Mouse (Mus musculus): ENCODE measurements around the gene Hmgn1. TPM values are rescaled to one million over a fixed set of nuclear protein-coding genes. Genes with fewer than 3 reads are reported as not detected.

The Hmgn1 gene
- 52.4 and 61.2 TPM in 2 replicates for polyA plus RNA-seq (2012; ENCODE audit: insufficient read depth, insufficient read length, missing spikeins)

DNA sequence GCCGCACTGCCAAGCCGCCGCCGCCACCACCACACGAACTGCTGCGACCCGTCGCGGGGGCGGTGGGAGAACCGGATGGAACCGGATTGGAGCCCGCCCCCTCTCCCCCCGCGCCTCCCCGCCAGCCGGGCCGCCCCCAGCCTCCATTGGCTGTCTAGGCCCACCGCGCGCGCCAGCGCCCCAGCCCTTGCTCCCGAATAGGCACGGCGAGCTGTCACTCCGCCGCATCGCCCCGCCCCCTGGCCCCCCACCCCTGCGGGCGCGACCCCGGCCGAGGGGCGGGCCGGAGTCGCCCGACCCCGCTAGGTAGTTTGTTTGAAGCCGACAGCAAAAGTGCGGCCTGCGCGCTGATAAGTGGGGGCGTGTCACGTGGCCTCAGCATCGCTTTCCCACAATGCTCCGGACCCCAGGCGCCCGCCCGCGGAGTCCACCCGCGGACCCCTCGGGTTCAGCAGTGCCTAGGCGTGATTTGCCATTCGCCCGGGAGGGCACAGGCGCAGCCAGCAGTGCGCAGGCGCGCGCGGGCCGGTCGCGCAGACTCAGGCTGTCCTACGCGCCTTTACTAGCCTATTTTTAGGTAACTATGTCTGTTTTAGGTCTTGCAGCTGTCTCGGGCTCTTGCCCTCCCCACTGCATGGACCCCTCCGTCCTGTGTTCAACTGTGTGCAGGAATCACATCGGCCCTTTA lies at the start of gene Hmgn1:
Hmgn1 (minus strand) TSS at position 73 of the 688 bp plus-strand sequence.
- peak within 1 kb of the TSS; percentile 71 for H3K27ac ChIP-seq (replicated peaks; ENCODE audit: low read depth, low read length)
- peak within 1 kb of the TSS; percentile 94 for H3K4me3 ChIP-seq (ENCODE audit: insufficient read depth, low read depth, low read length)

GRCm38 (mm10) chr16:96175399-96175798 lies 47.9 kb upstream of the Hmgn1 start:
- no peaks in the 10 kb centered on the region for H3K4me1 ChIP-seq (ENCODE audit: control insufficient read depth, insufficient read depth, insufficient read length, low read length)
- no peak overlapping the region for H3K27ac ChIP-seq (replicated peaks; ENCODE audit: low read depth, low read length)
- no peak overlapping the region for H3K4me3 ChIP-seq (ENCODE audit: insufficient read depth, low read depth, low read length)

More for the DNA sequence above, at the start of gene Hmgn1:
- peaks cover 2% of the 10 kb centered on the region; the same call in 1 of the 2 replicates for H3K4me1 ChIP-seq (ENCODE audit: control insufficient read depth, insufficient read depth, insufficient read length, low read length)

- no peak overlapping the region for H3K4me3 ChIP-seq (ENCODE audit: insufficient read depth, low read depth, low read length)
- H3K4me1 ChIP-seq (ENCODE audit: control insufficient read depth, insufficient read depth, insufficient read length, low read length), result no peaks in the 10 kb centered on the region
- H3K27ac ChIP-seq (replicated peaks; ENCODE audit: low read depth, low read length), result no peak overlapping the region
Observed at GRCm38 (mm10) chr16:96173648-96174047, 46.1 kb upstream of the Hmgn1 start.

DNA sequence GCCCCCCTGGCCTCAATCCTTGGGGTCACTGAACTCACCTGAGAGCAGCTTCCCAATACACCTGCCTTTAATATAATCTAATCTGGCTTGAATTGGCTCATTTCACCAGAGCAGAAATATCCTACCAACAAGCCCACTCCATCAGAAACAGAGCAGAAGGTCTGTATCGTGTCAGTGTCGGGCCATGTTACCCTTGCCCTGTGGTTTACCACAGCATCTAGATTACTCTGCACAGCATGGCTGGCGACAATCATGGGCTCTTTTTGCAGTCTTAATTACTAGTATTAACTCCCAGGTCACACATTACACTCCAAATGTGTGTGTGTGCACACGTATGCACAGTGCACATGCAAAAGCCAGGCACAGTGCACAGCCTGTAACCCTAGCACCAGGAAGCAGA lies 41.3 kb upstream of the Hmgn1 start:
- H3K4me1 ChIP-seq (ENCODE audit: control insufficient read depth, insufficient read depth, insufficient read length, low read length), result no peaks in the 10 kb centered on the region
- H3K4me3 ChIP-seq (ENCODE audit: insufficient read depth, low read depth, low read length), result no peak overlapping the region
- no peak overlapping the region for H3K27ac ChIP-seq (replicated peaks; ENCODE audit: low read depth, low read length)

- H3K4me3 ChIP-seq (ENCODE audit: insufficient read depth, low read depth, low read length), result no peak overlapping the region
- H3K4me1 ChIP-seq (ENCODE audit: control insufficient read depth, insufficient read depth, insufficient read length, low read length), result no peaks in the 10 kb centered on the region
Observed at GRCm38 (mm10) chr16:96165723-96166264, 38.3 kb upstream of the Hmgn1 start.

DNA sequence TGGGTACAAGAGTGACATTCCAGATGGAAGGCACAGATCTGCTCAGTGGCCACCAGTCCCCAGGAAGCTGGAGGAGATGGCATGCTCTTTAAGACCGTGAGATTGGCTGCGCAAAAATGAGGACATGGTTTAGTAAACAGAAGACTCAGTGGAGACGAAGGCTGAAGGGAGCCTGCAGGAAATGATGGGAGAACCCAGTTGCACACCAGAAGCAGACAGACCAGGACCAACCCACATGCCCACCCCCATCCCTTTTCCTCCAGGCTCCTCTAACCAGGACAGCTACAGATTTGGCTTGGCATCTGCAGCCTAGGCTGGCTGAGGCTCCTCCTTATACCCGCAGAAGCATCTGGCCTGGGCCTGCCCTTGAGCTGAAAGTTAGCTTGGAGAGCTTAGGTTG lies 33.8 kb upstream of the Hmgn1 start:
- H3K4me3 ChIP-seq (ENCODE audit: insufficient read depth, low read depth, low read length), result no peak overlapping the region
- H3K4me1 ChIP-seq (ENCODE audit: control insufficient read depth, insufficient read depth, insufficient read length, low read length), result no peaks in the 10 kb centered on the region
- no peak overlapping the region for H3K27ac ChIP-seq (replicated peaks; ENCODE audit: low read depth, low read length)

More at GRCm38 (mm10) chr16:96165723-96166264, 38.3 kb upstream of the Hmgn1 start:
- no peak overlapping the region for H3K27ac ChIP-seq (replicated peaks; ENCODE audit: low read depth, low read length)

DNA sequence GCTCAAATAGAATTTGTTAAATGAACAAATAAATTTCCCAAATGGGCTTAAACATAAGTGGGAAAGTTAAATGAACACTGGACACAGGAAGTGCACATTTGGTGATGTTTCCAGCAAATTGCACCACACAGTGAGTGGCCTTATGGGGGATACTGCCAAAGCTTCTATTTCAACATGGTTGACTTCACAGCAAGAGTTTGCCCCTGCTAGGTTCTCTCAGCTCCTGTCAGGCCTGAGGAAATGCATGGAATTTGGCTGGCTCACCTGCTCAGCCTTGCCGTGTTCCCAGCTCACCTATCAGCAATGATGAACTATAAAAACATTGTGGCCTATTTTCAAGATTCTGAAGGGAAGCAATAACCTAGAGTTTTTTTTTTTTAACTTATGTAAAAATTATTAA lies 33.4 kb upstream of the Hmgn1 start:
- Histone ChIP-seq H3K4me3 (ENCODE audit: insufficient read depth, low read depth, low read length) (no peak overlapping the region), H3K4me1 (ENCODE audit: control insufficient read depth, insufficient read depth, insufficient read length, low read length) (no peaks in the 10 kb centered on the region), H3K27ac (replicated peaks; ENCODE audit: low read depth, low read length) (no peak overlapping the region)

DNA sequence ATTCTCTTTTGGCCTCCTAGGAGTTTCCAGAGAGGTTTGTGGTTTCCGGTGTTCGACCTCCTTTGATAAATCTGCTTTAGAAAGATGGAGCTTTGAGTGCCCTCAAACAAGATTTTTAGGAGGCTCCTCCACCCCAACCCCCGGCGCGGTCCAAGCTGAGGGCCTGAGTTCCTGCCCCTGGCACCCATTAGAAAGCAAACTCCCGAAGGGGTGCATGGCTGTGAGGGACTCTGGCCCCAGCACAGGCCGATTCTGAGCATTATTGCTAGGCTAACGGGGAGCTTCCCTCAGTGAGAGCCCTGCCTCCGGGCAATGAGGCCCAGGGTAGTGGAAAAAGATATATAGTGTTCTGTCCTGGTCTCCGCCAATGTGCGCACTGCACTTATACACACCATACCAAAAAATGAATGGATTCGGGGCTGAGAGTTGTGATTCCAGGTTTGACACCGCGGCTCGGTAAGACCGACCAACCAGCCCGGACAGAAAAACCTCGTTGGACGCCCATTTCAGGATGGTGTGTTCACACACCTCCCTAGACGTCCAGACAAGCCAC lies 32.3 kb upstream of the Hmgn1 start:
- Histone ChIP-seq H3K4me1 (ENCODE audit: control insufficient read depth, insufficient read depth, insufficient read length, low read length) (no peaks in the 10 kb centered on the region), H3K27ac (replicated peaks; ENCODE audit: low read depth, low read length) (no peak overlapping the region), H3K4me3 (ENCODE audit: insufficient read depth, low read depth, low read length) (peak overlapping the region; percentile 59)

DNA sequence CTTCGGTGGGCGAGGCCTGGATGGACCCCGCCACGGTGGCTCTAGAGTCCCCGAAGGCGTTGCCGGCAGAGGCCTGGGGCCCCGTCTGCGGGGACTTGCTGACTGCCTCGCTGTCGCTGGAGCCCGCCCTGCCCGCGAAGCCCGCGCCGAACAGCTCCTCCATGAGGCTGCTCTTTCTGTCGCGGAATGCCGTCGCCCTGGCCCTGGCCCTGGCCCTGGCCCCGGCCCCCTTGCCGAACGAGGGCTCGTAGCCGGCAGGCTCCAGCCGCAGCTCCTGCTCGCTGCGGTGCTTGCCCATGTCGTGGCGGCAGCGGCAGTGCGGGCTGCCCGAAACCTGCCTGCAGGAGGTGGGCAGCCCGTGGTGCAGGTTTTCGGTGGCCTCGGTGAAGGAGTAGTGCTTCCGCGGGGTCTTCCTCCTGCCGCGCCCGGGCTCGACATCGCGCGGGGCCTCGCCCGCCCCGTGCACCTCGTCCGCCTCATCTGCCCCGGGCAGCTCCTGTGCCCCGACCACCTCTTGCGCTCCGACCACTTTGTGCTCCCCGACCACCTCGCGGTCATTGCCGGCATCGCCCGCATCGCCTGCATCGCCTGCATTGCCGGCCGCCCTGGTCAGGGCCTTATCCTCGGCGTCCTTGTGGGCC lies 31.7 kb upstream of the Hmgn1 start:
- peak overlapping the region; percentile 59 for H3K4me3 ChIP-seq (ENCODE audit: insufficient read depth, low read depth, low read length)
- no peaks in the 10 kb centered on the region for H3K4me1 ChIP-seq (ENCODE audit: control insufficient read depth, insufficient read depth, insufficient read length, low read length)
- no peak overlapping the region for H3K27ac ChIP-seq (replicated peaks; ENCODE audit: low read depth, low read length)

GRCm38 (mm10) chr16:96158511-96159080 lies 31.1 kb upstream of the Hmgn1 start:
- H3K4me3 ChIP-seq (ENCODE audit: insufficient read depth, low read depth, low read length), result peak overlapping the region; percentile 59
- H3K27ac ChIP-seq (replicated peaks; ENCODE audit: low read depth, low read length), result no peak overlapping the region
- H3K4me1 ChIP-seq (ENCODE audit: control insufficient read depth, insufficient read depth, insufficient read length, low read length), result no peaks in the 10 kb centered on the region

DNA sequence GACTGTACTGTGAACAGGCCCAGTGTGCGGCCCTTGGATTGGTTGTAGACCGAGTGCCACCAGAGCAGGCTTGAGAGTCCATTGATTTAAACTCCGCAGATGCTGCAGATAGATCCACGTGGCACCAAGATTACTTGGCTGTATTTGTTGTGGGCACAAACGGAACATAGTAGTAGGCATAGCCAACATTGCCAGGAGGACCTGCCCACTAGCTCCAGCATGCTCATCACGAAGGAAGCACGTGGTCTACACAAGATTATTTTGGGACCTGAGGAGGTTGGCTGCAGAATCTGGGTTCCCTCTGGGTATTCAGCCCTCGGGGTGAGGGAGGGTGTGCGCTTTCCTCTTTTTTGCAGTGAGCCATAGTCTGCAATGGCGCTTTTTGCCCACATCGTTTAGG lies 29.6 kb upstream of the Hmgn1 start:
- Histone ChIP-seq H3K27ac (replicated peaks; ENCODE audit: low read depth, low read length) (no peak overlapping the region), H3K4me1 (ENCODE audit: control insufficient read depth, insufficient read depth, insufficient read length, low read length) (no peaks in the 10 kb centered on the region), H3K4me3 (ENCODE audit: insufficient read depth, low read depth, low read length) (no peak overlapping the region)

DNA sequence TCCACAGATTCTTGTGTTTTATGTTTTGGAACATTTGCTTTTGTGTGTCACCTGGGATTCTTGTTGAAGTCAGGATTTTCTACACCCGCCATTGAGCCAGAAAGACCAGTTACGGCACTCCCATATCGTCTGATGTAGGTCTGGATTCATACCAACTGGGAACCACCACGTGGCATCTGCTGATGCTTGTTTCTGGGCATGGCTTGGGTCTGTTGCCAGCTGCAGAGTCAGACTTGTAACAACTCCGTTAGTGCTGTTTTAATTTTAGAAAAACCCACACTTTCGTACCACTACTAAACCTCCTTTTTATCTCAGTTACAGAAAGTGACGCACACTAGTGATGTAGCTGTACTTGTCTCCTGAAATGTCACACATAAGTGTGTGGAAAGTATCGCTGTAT lies 28.5 kb upstream of the Hmgn1 start:
- no peak overlapping the region for H3K27ac ChIP-seq (replicated peaks; ENCODE audit: low read depth, low read length)

DNA sequence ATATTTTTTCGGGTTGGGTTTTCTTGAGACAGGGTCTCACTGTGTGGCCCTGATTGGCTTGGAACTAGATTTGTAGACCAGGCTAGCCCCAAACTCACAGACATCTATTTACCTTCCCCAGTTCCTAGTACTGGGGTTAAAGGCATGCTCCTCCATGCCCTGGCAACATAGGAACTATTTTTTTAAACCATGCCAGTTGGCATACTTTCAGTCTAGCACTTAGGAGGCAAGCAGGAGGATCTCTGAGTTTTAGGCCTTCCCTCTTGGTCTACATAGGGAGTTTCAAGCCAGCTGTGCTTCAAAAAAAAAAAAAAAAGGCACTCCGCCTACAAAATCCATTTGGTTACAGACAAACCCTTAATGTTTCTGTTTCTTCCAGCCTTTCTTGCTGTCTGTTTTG lies 26.9 kb upstream of the Hmgn1 start:
- no peak overlapping the region for H3K4me3 ChIP-seq (ENCODE audit: insufficient read depth, low read depth, low read length)
- H3K27ac ChIP-seq (replicated peaks; ENCODE audit: low read depth, low read length), result peak overlapping the region; percentile 24; the same call in 1 of the 2 replicates
- H3K4me1 ChIP-seq (ENCODE audit: control insufficient read depth, insufficient read depth, insufficient read length, low read length), result no peaks in the 10 kb centered on the region

More for the DNA sequence above, 28.5 kb upstream of the Hmgn1 start:
- Histone ChIP-seq H3K4me3 (ENCODE audit: insufficient read depth, low read depth, low read length) (no peak overlapping the region), H3K4me1 (ENCODE audit: control insufficient read depth, insufficient read depth, insufficient read length, low read length) (no peaks in the 10 kb centered on the region)

DNA sequence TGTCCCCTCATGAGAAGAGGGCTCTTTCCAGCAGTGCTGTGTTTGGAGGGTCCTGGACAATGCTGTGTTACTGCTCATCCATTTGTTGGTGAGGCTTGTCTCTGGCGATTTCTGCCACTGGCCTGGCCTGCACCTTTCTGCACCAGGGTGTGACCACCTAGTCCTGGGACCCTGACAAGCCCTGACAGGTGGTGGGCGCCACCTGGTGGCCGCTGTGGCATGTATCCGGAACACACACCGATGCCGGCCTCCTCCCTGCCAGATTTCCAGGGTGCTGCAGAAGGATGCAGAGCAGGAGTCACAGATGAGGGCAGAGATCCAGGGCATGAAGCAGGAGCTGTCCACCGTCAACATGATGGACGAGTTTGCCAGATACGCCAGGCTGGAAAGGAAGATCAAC lies 24.0 kb upstream of the Hmgn1 start:
- Histone ChIP-seq H3K4me1 (ENCODE audit: control insufficient read depth, insufficient read depth, insufficient read length, low read length) (no peaks in the 10 kb centered on the region), H3K27ac (replicated peaks; ENCODE audit: low read depth, low read length) (no peak overlapping the region), H3K4me3 (ENCODE audit: insufficient read depth, low read depth, low read length) (no peak overlapping the region)

GRCm38 (mm10) chr16:96150995-96151394 lies 23.5 kb upstream of the Hmgn1 start:
- Histone ChIP-seq H3K4me3 (ENCODE audit: insufficient read depth, low read depth, low read length) (no peak overlapping the region), H3K27ac (replicated peaks; ENCODE audit: low read depth, low read length) (no peak overlapping the region), H3K4me1 (ENCODE audit: control insufficient read depth, insufficient read depth, insufficient read length, low read length) (no peaks in the 10 kb centered on the region)

Measured in brown adipose tissue, adult 24 weeks (tissue).